Mouse (Mus musculus) liver, postnatal 0 days (tissue): ENCODE measurements around the gene Hoxc4. TPM values are rescaled to one million over a fixed set of nuclear protein-coding genes. Genes with fewer than 3 reads are reported as not detected.

ENCODE experiments used
- ATAC-seq: fragments of 200-750 bp; cut with Nextera tagmentation; 2 replicates; pipeline ENCODE4 v1.8.0; 2017; ENCODE audit warnings: mild to moderate bottlenecking, moderate library complexity
- DNase-seq: peaks from one replicate; pipeline ENCODE4 v3.0.0-alpha.2; 2016
- H3K27ac ChIP-seq: fragments of 300-500 bp; sonication (generic); 2 replicates; pipeline ENCODE4 v1.5.1; 2014; ENCODE audit warnings: antibody characterized with exemption, moderate library complexity, mild to moderate bottlenecking, low read depth
- H3K27me3 ChIP-seq: fragments of 300-500 bp; sonication (generic); 2 replicates; pipeline ENCODE4 v1.6.1; 2014; ENCODE audit warnings: low read length, control low read depth, mixed read lengths; ENCODE audit not compliant: insufficient read depth
- H3K36me3 ChIP-seq: fragments of 300-500 bp; sonication (generic); replicated peaks from 2 replicates; pipeline ENCODE4 v1.6.1; 2014; ENCODE audit warnings: mild to moderate bottlenecking, control low read depth, low read length, moderate library complexity, mixed read lengths; ENCODE audit not compliant: insufficient read depth
- H3K4me1 ChIP-seq: fragments of 300-500 bp; sonication (generic); 2 replicates; pipeline ENCODE4 v1.6.1; 2014; ENCODE audit warnings: antibody characterized with exemption, mild to moderate bottlenecking, control low read depth; ENCODE audit not compliant: insufficient read depth
- H3K4me2 ChIP-seq: fragments of 300-500 bp; sonication (generic); 2 replicates; pipeline ENCODE4 v1.6.1; 2014; ENCODE audit warnings: low read depth, mild to moderate bottlenecking, low read length, moderate library complexity, mixed read lengths
- H3K4me3 ChIP-seq: fragments of 300-500 bp; sonication (generic); 2 replicates; pipeline ENCODE4 v1.5.1; 2014; ENCODE audit warnings: low read depth, low read length
- H3K9ac ChIP-seq: fragments of 300-500 bp; sonication (generic); replicated peaks from 2 replicates; pipeline ENCODE4 v1.6.1; 2014; ENCODE audit warnings: mild to moderate bottlenecking, moderate library complexity
- H3K9me3 ChIP-seq: fragments of 300-500 bp; sonication (generic); 2 replicates; pipeline ENCODE4 v1.6.1; 2016; ENCODE audit warnings: mild to moderate bottlenecking, control low read depth, low read length, mixed read lengths
- CTCF ChIP-seq: sonication (generic); IDR thresholded peaks from 2 replicates; pipeline ENCODE4 v1.5.1; 2016; ENCODE audit warnings: antibody characterized with exemption, low read depth
- EP300 ChIP-seq: IDR thresholded peaks from 2 replicates; pipeline ENCODE4 v1.6.1; 2016; ENCODE audit warnings: antibody characterized with exemption, low read depth, mild to moderate bottlenecking
- WGBS: fragments of 180-500 bp; shearing (Covaris S2); extraction: QIAGEN DNeasy Blood & Tissue Kit; methylation state at CpG from one replicate; pipeline ENCODE4 v1.1.7; 2014; ENCODE audit not compliant: insufficient replicate concordance; 5-methylcytosine and 5-hydroxymethylcytosine counted together
- polyA plus RNA-seq: library from polyadenylated mRNA; unstranded; fragments of >200 nt; fragmentation: Nextera tagmentation; extraction: Ambion mirVana; gene quantifications from 2 replicates; pipeline ENCODE4 v1.2.1, GENCODE M21; 2015

Gene Hoxc4
- polyA plus RNA-seq, 1 experiment from 2014 or later: 0.07 TPM

DNA sequence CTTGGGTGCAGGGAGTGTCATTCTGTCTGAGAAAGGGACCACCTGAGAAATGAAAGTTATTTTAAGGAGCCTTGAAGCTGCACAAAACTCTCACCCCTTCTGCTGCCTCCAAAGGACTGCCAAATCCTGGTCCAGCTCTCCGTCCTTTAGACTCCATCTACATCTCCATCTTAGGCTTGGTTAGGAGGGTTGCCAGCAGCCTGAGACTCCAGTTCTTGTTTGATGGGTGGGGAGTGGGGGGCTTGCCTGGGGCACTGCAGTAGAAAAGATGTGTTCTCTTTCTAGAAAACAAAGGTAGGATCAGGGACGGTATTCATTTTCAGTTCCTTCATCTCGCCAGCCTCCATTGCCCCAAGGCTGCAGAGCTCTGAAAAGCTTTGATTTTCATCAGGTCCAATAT is 21.3 kb upstream of the Hoxc4 start:
- ATAC-seq: no peak
- WGBS: 7% methylated on average over 3 of the region's 3 CpGs
- DNase-seq: no peak
- Histone ChIP-seq H3K4me2 (no peak overlapping the region), H3K4me3 (no peak overlapping the region), H3K9me3 (no peaks in the 10 kb centered on the region), H3K27ac (no peak overlapping the region), H3K36me3 (no peaks in the 10 kb centered on the region), H3K4me1 (peaks cover 4% of the 10 kb centered on the region; the same call in 1 of the 2 replicates), H3K27me3 (peaks cover 97% of the 10 kb centered on the region), H3K9ac (no peak overlapping the region)
- TF ChIP-seq CTCF: no peak
- no peak for TF ChIP-seq EP300

DNA sequence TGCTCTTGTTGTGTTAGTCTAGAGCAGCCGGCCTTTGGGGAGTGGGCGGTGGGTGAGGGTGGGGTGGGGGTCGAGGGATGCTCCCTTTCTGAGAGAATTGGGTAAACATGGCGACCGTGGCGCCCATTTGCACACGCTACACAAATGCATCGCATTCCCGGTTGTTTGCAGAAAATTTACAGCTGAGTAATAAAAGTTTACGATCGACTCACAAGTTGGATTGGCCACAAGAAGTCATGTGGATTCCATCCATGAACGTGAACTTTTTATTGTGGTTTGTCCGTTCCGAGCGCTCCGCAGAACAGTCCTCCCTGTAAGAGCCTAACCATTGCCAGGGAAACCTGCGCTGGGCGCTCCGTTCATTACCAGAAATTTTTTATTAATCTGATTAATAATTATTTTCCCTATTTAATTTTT is 20.8 kb upstream of the Hoxc4 start, which contains the start of gene Hoxc6:
Gene Hoxc6, plus strand, starts transcription at position 319 of the 417 bp plus-strand sequence.
- Histone ChIP-seq H3K4me1 (peaks cover 4% of the 10 kb centered on the region; the same call in 1 of the 2 replicates), H3K27me3 (peaks cover 97% of the 10 kb centered on the region), H3K4me3 (peak within 1 kb of the TSS; percentile 46), H3K4me2 (peak within 1 kb of the TSS; percentile 74), H3K9me3 (no peaks in the 10 kb centered on the region), H3K9ac (no peak within 1 kb of the TSS), H3K27ac (no peak within 1 kb of the TSS), H3K36me3 (no peaks in the 10 kb centered on the region)
- TF ChIP-seq EP300: no peak
- no peak for TF ChIP-seq CTCF
- no peak for ATAC-seq
- 5% methylated on average over 19 of the region's 19 CpGs for WGBS
- DNase-seq: no peak

DNA sequence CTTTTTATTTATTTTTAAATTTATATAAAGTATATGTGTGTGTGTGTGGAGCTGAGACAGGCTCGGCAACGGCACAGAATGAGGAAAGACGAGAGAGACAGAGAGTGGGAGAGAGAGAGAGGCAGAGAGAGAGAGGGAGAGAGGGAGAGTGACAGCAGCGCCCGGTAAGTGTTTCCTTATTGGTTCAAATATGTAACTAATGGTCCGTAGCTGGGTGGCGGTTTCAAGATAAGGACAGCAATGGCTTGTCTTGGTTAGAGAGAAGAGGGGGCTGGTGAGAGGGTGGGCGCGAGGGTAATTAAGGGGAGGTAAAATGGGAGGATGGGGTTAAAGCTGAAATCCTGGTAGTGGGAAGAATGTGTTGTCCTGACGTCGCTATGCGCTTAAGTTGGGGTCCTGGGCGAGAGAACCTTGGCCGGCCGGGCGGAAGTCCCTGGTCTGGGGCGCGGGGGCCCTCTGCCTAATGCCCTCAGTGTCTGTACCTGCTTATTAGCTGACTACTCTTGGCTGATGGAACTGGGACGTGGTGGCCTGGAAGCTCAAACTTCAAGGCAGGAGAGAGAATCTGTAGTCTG is 20.0 kb upstream of the Hoxc4 start:
- Histone ChIP-seq H3K4me1 (peaks cover 4% of the 10 kb centered on the region; the same call in 1 of the 2 replicates), H3K9me3 (no peaks in the 10 kb centered on the region), H3K36me3 (no peaks in the 10 kb centered on the region), H3K4me3 (peak overlapping the region; percentile 46; the same call in 1 of the 2 replicates), H3K4me2 (peak overlapping the region; percentile 74), H3K9ac (no peak overlapping the region), H3K27me3 (peaks cover 98% of the 10 kb centered on the region), H3K27ac (no peak overlapping the region)
- no peak for ATAC-seq
- under 1% methylated on average over 19 of the region's 19 CpGs for whole genome bisulfite sequencing
- TF ChIP-seq EP300 (no peak), CTCF (no peak)
- DNase-seq: no peak

DNA sequence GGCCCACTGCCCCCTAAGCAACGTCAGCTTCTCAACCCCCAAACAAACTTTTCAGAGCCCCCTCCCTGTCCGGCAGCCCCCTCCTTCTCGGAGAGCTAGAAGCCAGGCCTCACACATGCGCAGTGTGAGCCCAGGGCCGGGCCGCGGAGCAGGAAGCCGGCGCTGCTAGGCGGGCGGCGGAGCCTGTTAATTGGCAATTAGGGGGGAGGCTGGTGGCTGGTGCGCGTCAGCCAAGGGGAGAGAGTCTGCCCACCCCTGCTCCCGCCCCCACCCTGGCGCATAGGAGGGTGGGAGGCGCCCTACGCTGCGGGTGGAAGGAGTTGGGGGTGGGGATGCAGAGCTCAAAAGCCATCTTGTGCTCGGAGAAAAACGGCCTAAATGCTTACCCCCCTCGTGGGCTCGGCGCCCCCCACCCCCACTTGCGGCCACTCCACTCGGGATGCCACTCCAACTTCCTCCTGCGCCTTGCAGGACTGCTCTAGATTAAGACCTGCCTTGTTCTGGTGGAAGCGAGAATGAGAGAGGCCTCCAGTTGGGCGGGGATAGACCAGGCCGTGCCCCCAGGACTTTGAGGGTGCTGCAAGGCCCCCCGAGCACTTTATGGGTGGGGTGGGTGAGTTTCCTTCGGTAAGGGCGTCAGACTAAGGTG is 19.4 kb upstream of the Hoxc4 start:
- Histone ChIP-seq H3K4me1 (peaks cover 4% of the 10 kb centered on the region; the same call in 1 of the 2 replicates), H3K4me3 (peak overlapping the region; percentile 46), H3K9me3 (no peaks in the 10 kb centered on the region), H3K27me3 (peaks cover 99% of the 10 kb centered on the region), H3K36me3 (no peaks in the 10 kb centered on the region), H3K27ac (no peak overlapping the region), H3K4me2 (peak overlapping the region; percentile 74), H3K9ac (no peak overlapping the region)
- no peak for TF ChIP-seq EP300
- no peak for TF ChIP-seq CTCF
- DNase-seq (peak; percentile 30), ATAC-seq (peak; percentile 17; the same call in 1 of the 2 replicates)
- 2% methylated on average over 33 of the region's 33 CpGs for WGBS

DNA sequence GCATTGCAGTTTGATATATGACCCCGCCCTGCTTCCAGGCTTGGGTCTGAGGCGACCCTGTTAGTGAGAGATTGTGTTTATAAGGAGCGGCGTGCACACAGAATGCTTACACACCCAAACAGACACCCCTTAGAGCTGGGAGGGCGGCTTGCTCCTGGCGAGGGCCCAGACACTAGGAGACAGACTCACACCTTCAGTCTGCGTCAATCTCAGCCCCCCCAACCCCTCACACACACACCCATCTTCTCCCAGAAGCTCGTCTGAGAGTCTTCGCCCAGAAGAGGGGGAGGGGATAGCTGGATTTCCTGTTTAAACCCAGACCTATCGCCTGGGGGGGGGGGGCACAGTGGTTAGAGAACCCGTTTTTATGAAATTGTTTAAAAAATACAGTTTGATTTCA is 18.8 kb upstream of the Hoxc4 start:
- Histone ChIP-seq H3K27ac (no peak overlapping the region), H3K36me3 (no peaks in the 10 kb centered on the region), H3K4me1 (peaks cover 4% of the 10 kb centered on the region; the same call in 1 of the 2 replicates), H3K27me3 (peaks cover 99% of the 10 kb centered on the region), H3K9ac (no peak overlapping the region), H3K4me3 (0 out of 2 replicates have a peak overlapping the region, but pooled peaks have one; percentile 46), H3K9me3 (no peaks in the 10 kb centered on the region), H3K4me2 (peak overlapping the region; percentile 74; the same call in 1 of the 2 replicates)
- ATAC-seq: no peak
- DNase-seq: no peak
- TF ChIP-seq CTCF (no peak), EP300 (no peak)
- WGBS: 16% methylated on average over 11 of the region's 11 CpGs

DNA sequence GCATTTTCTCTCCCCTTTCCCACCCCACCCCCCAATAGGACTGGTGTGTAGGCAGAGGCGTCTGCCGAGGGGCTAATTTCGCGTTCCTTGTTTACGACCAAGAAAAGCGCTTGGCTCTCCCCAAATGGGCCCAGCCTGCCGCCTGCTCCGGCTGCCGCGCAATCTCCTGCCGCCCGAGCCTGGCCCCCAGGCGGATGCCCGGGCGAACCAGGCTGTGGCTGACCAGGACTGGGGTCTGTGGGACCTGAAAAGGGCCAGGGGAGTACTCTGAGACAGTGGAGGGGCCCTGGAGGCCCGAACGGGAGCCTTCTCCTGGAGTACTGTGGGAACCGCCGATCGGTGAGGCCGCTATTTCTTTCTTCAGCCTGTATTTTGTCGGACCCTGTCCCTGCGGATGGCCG is 18.2 kb upstream of the Hoxc4 start:
- H3K27me3 ChIP-seq: peaks cover 99% of the 10 kb centered on the region
- ATAC-seq: no peak

More for the DNA sequence above, 18.2 kb upstream of the Hoxc4 start:
- WGBS: 10% methylated on average over 24 of the region's 24 CpGs
- no peak for DNase-seq
- Histone ChIP-seq H3K27ac (no peak overlapping the region), H3K36me3 (no peaks in the 10 kb centered on the region), H3K9ac (no peak overlapping the region), H3K4me3 (no peak overlapping the region; the same call in 1 of the 2 replicates), H3K4me2 (peak overlapping the region; percentile 7; the same call in 1 of the 2 replicates), H3K4me1 (peaks cover 4% of the 10 kb centered on the region; the same call in 1 of the 2 replicates), H3K9me3 (no peaks in the 10 kb centered on the region)
- TF ChIP-seq EP300: no peak
- no peak for TF ChIP-seq CTCF
